Mouse (Mus musculus): ENCODE results near the gene Itga6.

Gene Itga6

GRCm38 (mm10) chr2:71805611-71806567 lies 60.5 kb downstream of the Itga6 start:
- peak; percentile 90 for DNase-seq

- peak; percentile 67 for DNase-seq
Measured at GRCm38 (mm10) chr2:71809289-71809860, 64.0 kb downstream of the Itga6 start.

GRCm38 (mm10) chr2:71810010-71810409 lies 64.6 kb downstream of the Itga6 start:
- DNase-seq, result peak; percentile 82

GRCm38 (mm10) chr2:71810906-71811305 lies 65.5 kb downstream of the Itga6 start:
- DNase-seq, result peak; percentile 54

GRCm38 (mm10) chr2:71812221-71813021 lies 67.0 kb downstream of the Itga6 start:
- peak; percentile 97 for DNase-seq

- no peak for DNase-seq
Measured at GRCm38 (mm10) chr2:71813022-71813358, 67.6 kb downstream of the Itga6 start.

GRCm38 (mm10) chr2:71813371-71813770 lies 68.0 kb downstream of the Itga6 start:
- DNase-seq, result peak; percentile 80

GRCm38 (mm10) chr2:71814016-71814415 lies 68.6 kb downstream of the Itga6 start:
- peak; percentile 96 for DNase-seq

- peak; percentile 85 for DNase-seq
Measured at GRCm38 (mm10) chr2:71815279-71815678, 69.9 kb downstream of the Itga6 start.

GRCm38 (mm10) chr2:71816391-71817041 lies 71.1 kb downstream of the Itga6 start:
- peak; percentile 81 for DNase-seq

GRCm38 (mm10) chr2:71824146-71824545 lies 78.7 kb downstream of the Itga6 start:
- peak; percentile 80 for DNase-seq

GRCm38 (mm10) chr2:71827711-71828110 lies 82.3 kb downstream of the Itga6 start:
- peak; percentile 79 for DNase-seq

GRCm38 (mm10) chr2:71828928-71829327 lies 83.5 kb downstream of the Itga6 start:
- DNase-seq, result peak; percentile 29

- peak; percentile 78 for DNase-seq
Measured at GRCm38 (mm10) chr2:71833626-71834025, 88.2 kb downstream of the Itga6 start.

- peak; percentile 79 for DNase-seq
Measured at GRCm38 (mm10) chr2:71834371-71834770, 89.0 kb downstream of the Itga6 start.

GRCm38 (mm10) chr2:71835556-71835955 lies 90.1 kb downstream of the Itga6 start:
- DNase-seq, result peak; percentile 63

GRCm38 (mm10) chr2:71836232-71836631 lies 90.8 kb downstream of the Itga6 start:
- peak; percentile 73 for DNase-seq

GRCm38 (mm10) chr2:71837261-71837660 lies 91.8 kb downstream of the Itga6 start:
- peak; percentile 81 for DNase-seq

GRCm38 (mm10) chr2:71837791-71838190 lies 92.4 kb downstream of the Itga6 start:
- DNase-seq, result peak; percentile 84

GRCm38 (mm10) chr2:71843316-71843715 lies 97.9 kb downstream of the Itga6 start:
- peak; percentile 94 for DNase-seq

- peak; percentile 81 for DNase-seq
Measured at GRCm38 (mm10) chr2:71844906-71845305, 99.5 kb downstream of the Itga6 start.

- peak; percentile 92 for DNase-seq
Measured at GRCm38 (mm10) chr2:71852161-71852560, 106.7 kb downstream of the Itga6 start.

GRCm38 (mm10) chr2:71855076-71855475 lies 109.7 kb downstream of the Itga6 start:
- peak; percentile 70 for DNase-seq

Measured in heart, adult 11 months (tissue).